Mouse (Mus musculus) MEL (cell line): ENCODE results near the gene Dlx6.

Source experiments
- E2F4 ChIP-seq: IDR thresholded peaks from 2 replicates; pipeline ENCODE4 v1.6.1; 2011; ENCODE audit warnings: low read depth, low read length, improper control_type of control experiment, borderline replicate concordance
- TBP ChIP-seq: IDR thresholded peaks from 2 replicates; pipeline ENCODE4 v1.8.0; 2011; ENCODE audit warnings: low read depth, low read length, improper control_type of control experiment

DNA sequence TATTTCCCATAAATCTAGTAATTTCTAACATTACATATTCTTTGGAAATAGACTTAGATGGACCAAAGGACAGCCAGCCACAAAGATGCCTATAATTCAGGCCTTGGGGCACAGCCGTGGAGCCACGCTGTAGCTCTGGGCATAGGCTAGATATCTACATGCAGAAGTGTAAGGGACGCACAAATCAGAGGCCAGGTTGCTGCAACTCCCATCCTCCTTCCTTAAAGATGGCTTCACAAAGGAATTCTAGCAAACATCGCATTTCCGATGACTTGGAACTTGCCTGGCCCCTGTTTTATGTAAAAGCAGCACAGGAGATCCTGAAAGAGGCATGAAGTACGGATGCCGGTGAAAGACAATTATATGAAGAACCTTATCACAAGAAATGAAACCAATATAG lies 13.6 kb downstream of the Dlx6 start:
- TF ChIP-seq E2F4 (no peak), TBP (no peak)
